Mouse (Mus musculus): ENCODE measurements around the gene H2afx. TPM values are rescaled to one million over a fixed set of nuclear protein-coding genes. Genes with fewer than 3 reads are reported as not detected.
"Not testable (repeated sequence)": the region's sequence is repeated elsewhere in the genome, so short reads cannot be mapped to it uniquely, and the experiment has no call there.

H2afx gene
- total RNA-seq, 4 experiments from 2014 or later, result 25.9 to 44.6 (median 31.7) TPM

GRCm38 (mm10) chr9:44341487-44341886 is 7.0 kb downstream of the H2afx start:
- no peak for DNase-seq

- DNase-seq, result no peak
Observed at GRCm38 (mm10) chr9:44342173-44342572, 7.7 kb downstream of the H2afx start.

- DNase-seq, result no peak
Observed at GRCm38 (mm10) chr9:44342605-44343004, 8.1 kb downstream of the H2afx start.

- no peak for DNase-seq
Observed at GRCm38 (mm10) chr9:44343290-44343689, 8.8 kb downstream of the H2afx start.

- DNase-seq, result peak; percentile 90
Observed at GRCm38 (mm10) chr9:44343781-44344421, 9.4 kb downstream of the H2afx start, which contains the start of gene Hmbs. Hmbs (minus strand) TSS chr9:44344228.

- DNase-seq, result no peak
Observed at GRCm38 (mm10) chr9:44345570-44346433, 11.3 kb downstream of the H2afx start.

GRCm38 (mm10) chr9:44347166-44347565 is 12.7 kb downstream of the H2afx start:
- DNase-seq, result no peak

GRCm38 (mm10) chr9:44347621-44348020 is 13.1 kb downstream of the H2afx start:
- no peak for DNase-seq

- no peak for DNase-seq
Observed at GRCm38 (mm10) chr9:44348546-44348945, 14.1 kb downstream of the H2afx start.

- no peak for DNase-seq
Observed at GRCm38 (mm10) chr9:44351396-44351795, 16.9 kb downstream of the H2afx start.

- no peak for DNase-seq
Observed at GRCm38 (mm10) chr9:44352337-44352736, 17.8 kb downstream of the H2afx start.

- DNase-seq, result peak; percentile 68
Observed at GRCm38 (mm10) chr9:44353142-44353541, 18.6 kb downstream of the H2afx start.

GRCm38 (mm10) chr9:44357207-44357606 is 22.7 kb downstream of the H2afx start:
- no peak for DNase-seq

GRCm38 (mm10) chr9:44361190-44361917 is 26.9 kb downstream of the H2afx start, which contains the start of gene Vps11:
Vps11 (minus strand) TSS chr9:44361670.
- peak; percentile 94 for DNase-seq

GRCm38 (mm10) chr9:44361931-44362330 is 27.4 kb downstream of the H2afx start:
- not testable (repeated sequence) for DNase-seq

- no peak for DNase-seq
Observed at GRCm38 (mm10) chr9:44364480-44364879, 30.0 kb downstream of the H2afx start.

GRCm38 (mm10) chr9:44373386-44373785 is 38.9 kb downstream of the H2afx start:
- DNase-seq, result no peak

- DNase-seq, result no peak
Observed at GRCm38 (mm10) chr9:44376141-44376540, 41.6 kb downstream of the H2afx start.

- not testable (repeated sequence) for DNase-seq
Observed at GRCm38 (mm10) chr9:44377335-44377734, 42.8 kb downstream of the H2afx start.

- DNase-seq, result no peak
Observed at GRCm38 (mm10) chr9:44378153-44378730, 43.7 kb downstream of the H2afx start.

- peak; percentile 98 for DNase-seq
Observed at GRCm38 (mm10) chr9:44379054-44379834, 44.8 kb downstream of the H2afx start, which contains the start of gene Hyou1. Hyou1 (plus strand) TSS chr9:44379490.

GRCm38 (mm10) chr9:44379862-44380261 is 45.4 kb downstream of the H2afx start:
- DNase-seq, result no peak

Measured in adrenal gland, adult 8-10 months (tissue).